Mouse (Mus musculus): ENCODE data around the gene Tssc4. TPM values are rescaled to one million over a fixed set of nuclear protein-coding genes. Genes with fewer than 3 reads are reported as not detected.

The Tssc4 gene
- polyA plus RNA-seq, 1 experiment = 86.7 TPM

GRCm38 (mm10) chr7:143106672-143107465 is 37.8 kb downstream of the Tssc4 start:
- no peaks in the 10 kb centered on the region for H3K36me3 ChIP-seq (ENCODE audit: control insufficient read depth, insufficient read depth)
- TF ChIP-seq CTCF (IDR thresholded peaks at IDR 0.05; ENCODE audit: control insufficient read depth, insufficient read depth, insufficient read length) (no peak), CEBPB (IDR thresholded peaks at IDR 0.05; ENCODE audit: low read depth) (no peak), MYOG (IDR thresholded peaks at IDR 0.05; ENCODE audit: control insufficient read depth, extremely low read depth, insufficient read length) (no peak), FOSL1 (IDR thresholded peaks at IDR 0.05; ENCODE audit: insufficient read depth, low read length, poor library complexity, severe bottlenecking) (no peak), MAX (IDR thresholded peaks at IDR 0.05) (no peak), MYOD1 (IDR thresholded peaks at IDR 0.05; ENCODE audit: control insufficient read depth, insufficient read length, low read depth) (no peak), USF1 (IDR thresholded peaks at IDR 0.05; ENCODE audit: low read depth) (no peak)
- H3K79me3 ChIP-seq (ENCODE audit: low read depth) = no peaks in the 10 kb centered on the region
- no peaks in the 10 kb centered on the region for H3K79me2 ChIP-seq (ENCODE audit: control insufficient read depth, insufficient read depth)
- H3K4me3 ChIP-seq (ENCODE audit: insufficient read depth, poor library complexity, severe bottlenecking) = no peak overlapping the region
- H3K27me3 ChIP-seq (ENCODE audit: control insufficient read depth, insufficient read depth, insufficient read length) = peaks cover 50% of the 10 kb centered on the region
- no peak overlapping the region for H3ac ChIP-seq (ENCODE audit: control insufficient read depth, insufficient read length, low read depth)

GRCm38 (mm10) chr7:143108200-143108599 is 39.2 kb downstream of the Tssc4 start:
- Histone ChIP-seq H3K4me3 (ENCODE audit: insufficient read depth, poor library complexity, severe bottlenecking) (no peak overlapping the region), H3K27me3 (ENCODE audit: control insufficient read depth, insufficient read depth, insufficient read length) (peaks cover 50% of the 10 kb centered on the region), H3K79me3 (ENCODE audit: low read depth) (no peaks in the 10 kb centered on the region), H3K36me3 (ENCODE audit: control insufficient read depth, insufficient read depth) (no peaks in the 10 kb centered on the region), H3K79me2 (ENCODE audit: control insufficient read depth, insufficient read depth) (no peaks in the 10 kb centered on the region), H3ac (ENCODE audit: control insufficient read depth, insufficient read length, low read depth) (no peak overlapping the region)
- no peak for TF ChIP-seq MYOD1 (IDR thresholded peaks at IDR 0.05; ENCODE audit: control insufficient read depth, insufficient read length, low read depth)

- H3K4me3 ChIP-seq (ENCODE audit: insufficient read depth, poor library complexity, severe bottlenecking) = no peak overlapping the region
- no peaks in the 10 kb centered on the region for H3K36me3 ChIP-seq (ENCODE audit: control insufficient read depth, insufficient read depth)
- peaks cover 50% of the 10 kb centered on the region for H3K27me3 ChIP-seq (ENCODE audit: control insufficient read depth, insufficient read depth, insufficient read length)
- no peaks in the 10 kb centered on the region for H3K79me3 ChIP-seq (ENCODE audit: low read depth)
- no peaks in the 10 kb centered on the region for H3K79me2 ChIP-seq (ENCODE audit: control insufficient read depth, insufficient read depth)
- H3ac ChIP-seq (ENCODE audit: control insufficient read depth, insufficient read length, low read depth) = no peak overlapping the region
- TF ChIP-seq CTCF (IDR thresholded peaks at IDR 0.05; ENCODE audit: control insufficient read depth, insufficient read depth, insufficient read length) (no peak), FOSL1 (IDR thresholded peaks at IDR 0.05; ENCODE audit: insufficient read depth, low read length, poor library complexity, severe bottlenecking) (no peak), MYOG (IDR thresholded peaks at IDR 0.05; ENCODE audit: control insufficient read depth, extremely low read depth, insufficient read length) (no peak), USF1 (IDR thresholded peaks at IDR 0.05; ENCODE audit: low read depth) (no peak), MYOD1 (IDR thresholded peaks at IDR 0.05; ENCODE audit: control insufficient read depth, insufficient read length, low read depth) (no peak), CEBPB (IDR thresholded peaks at IDR 0.05; ENCODE audit: low read depth) (no peak), MAX (IDR thresholded peaks at IDR 0.05) (no peak)
Measured at GRCm38 (mm10) chr7:143108996-143109660, 40.1 kb downstream of the Tssc4 start.

- Histone ChIP-seq H3K4me3 (ENCODE audit: insufficient read depth, poor library complexity, severe bottlenecking) (no peak overlapping the region), H3ac (ENCODE audit: control insufficient read depth, insufficient read length, low read depth) (no peak overlapping the region), H3K79me3 (ENCODE audit: low read depth) (no peaks in the 10 kb centered on the region), H3K79me2 (ENCODE audit: control insufficient read depth, insufficient read depth) (no peaks in the 10 kb centered on the region), H3K36me3 (ENCODE audit: control insufficient read depth, insufficient read depth) (no peaks in the 10 kb centered on the region), H3K27me3 (ENCODE audit: control insufficient read depth, insufficient read depth, insufficient read length) (peaks cover 47% of the 10 kb centered on the region)
- TF ChIP-seq CEBPB (IDR thresholded peaks at IDR 0.05; ENCODE audit: low read depth) (no peak), FOSL1 (IDR thresholded peaks at IDR 0.05; ENCODE audit: insufficient read depth, low read length, poor library complexity, severe bottlenecking) (no peak), MYOG (IDR thresholded peaks at IDR 0.05; ENCODE audit: control insufficient read depth, extremely low read depth, insufficient read length) (no peak), CTCF (IDR thresholded peaks at IDR 0.05; ENCODE audit: control insufficient read depth, insufficient read depth, insufficient read length) (no peak), USF1 (IDR thresholded peaks at IDR 0.05; ENCODE audit: low read depth) (no peak), MAX (IDR thresholded peaks at IDR 0.05) (no peak), MYOD1 (IDR thresholded peaks at IDR 0.05; ENCODE audit: control insufficient read depth, insufficient read length, low read depth) (no peak)
Measured at GRCm38 (mm10) chr7:143109696-143110095, 40.6 kb downstream of the Tssc4 start.

- no peak overlapping the region for H3K4me3 ChIP-seq (ENCODE audit: insufficient read depth, poor library complexity, severe bottlenecking)
- H3K27me3 ChIP-seq (ENCODE audit: control insufficient read depth, insufficient read depth, insufficient read length) = peaks cover 36% of the 10 kb centered on the region
- H3K36me3 ChIP-seq (ENCODE audit: control insufficient read depth, insufficient read depth) = no peaks in the 10 kb centered on the region
- H3K79me3 ChIP-seq (ENCODE audit: low read depth) = no peaks in the 10 kb centered on the region
- H3ac ChIP-seq (ENCODE audit: control insufficient read depth, insufficient read length, low read depth) = no peak overlapping the region
- no peak for TF ChIP-seq MYOD1 (IDR thresholded peaks at IDR 0.05; ENCODE audit: control insufficient read depth, insufficient read length, low read depth)
- TF ChIP-seq CTCF (IDR thresholded peaks at IDR 0.05; ENCODE audit: control insufficient read depth, insufficient read depth, insufficient read length) = no peak
- no peak for TF ChIP-seq MAX (IDR thresholded peaks at IDR 0.05)
- TF ChIP-seq USF1 (IDR thresholded peaks at IDR 0.05; ENCODE audit: low read depth) = no peak
- no peak for TF ChIP-seq CEBPB (IDR thresholded peaks at IDR 0.05; ENCODE audit: low read depth)
- H3K79me2 ChIP-seq (ENCODE audit: control insufficient read depth, insufficient read depth) = no peaks in the 10 kb centered on the region
Measured at GRCm38 (mm10) chr7:143110803-143111202, 41.8 kb downstream of the Tssc4 start.

Data from C2C12 (cell line).